Mouse (Mus musculus) limb, embryonic 11.5 days (tissue): ENCODE measurements around the gene Armh3. TPM values are rescaled to one million over a fixed set of nuclear protein-coding genes. Genes with fewer than 3 reads are reported as not detected.

ENCODE experiments used
- ATAC-seq: fragments of 200-750 bp; cut with Nextera tagmentation; 2 replicates; pipeline ENCODE4 v1.8.0; 2017; ENCODE audit warnings: low read depth; ENCODE audit not compliant: insufficient number of reproducible peaks, low FRiP score, low TSS enrichment
- DNase-seq: peaks from one replicate; pipeline ENCODE4 v3.0.0-alpha.2; 2015; ENCODE audit warnings: low spot score
- H3K27ac ChIP-seq: fragments of 300-500 bp; sonication (generic); replicated peaks from 2 replicates; pipeline ENCODE4 v1.5.1; 2014; ENCODE audit warnings: low read depth, mild to moderate bottlenecking, low read length
- H3K27me3 ChIP-seq: fragments of 300-500 bp; sonication (generic); 2 replicates; pipeline ENCODE4 v1.6.1; 2014; ENCODE audit warnings: mild to moderate bottlenecking, low read length, mixed read lengths; ENCODE audit not compliant: control insufficient read depth, insufficient read depth
- H3K36me3 ChIP-seq: fragments of 300-500 bp; sonication (generic); 2 replicates; pipeline ENCODE4 v1.6.1; 2014; ENCODE audit warnings: mild to moderate bottlenecking, low read length, moderate library complexity, mixed read lengths; ENCODE audit not compliant: control insufficient read depth, insufficient read depth
- H3K4me1 ChIP-seq: fragments of 300-500 bp; sonication (generic); 2 replicates; pipeline ENCODE4 v1.6.1; 2014; ENCODE audit warnings: low read length, mixed read lengths; ENCODE audit not compliant: control insufficient read depth, insufficient read depth
- H3K4me2 ChIP-seq: fragments of 300-500 bp; sonication (generic); 2 replicates; pipeline ENCODE4 v1.6.1; 2014; ENCODE audit warnings: low read depth, mild to moderate bottlenecking, moderate library complexity; ENCODE audit not compliant: severe bottlenecking
- H3K4me3 ChIP-seq: fragments of 300-500 bp; sonication (generic); 2 replicates; pipeline ENCODE4 v1.5.1; 2014; ENCODE audit warnings: low read depth, low read length
- H3K9ac ChIP-seq: fragments of 300-500 bp; sonication (generic); 2 replicates; pipeline ENCODE4 v1.6.1; 2014; ENCODE audit warnings: mild to moderate bottlenecking, low read length
- H3K9me3 ChIP-seq: fragments of 300-500 bp; sonication (generic); 2 replicates; pipeline ENCODE4 v1.6.1; 2016; ENCODE audit warnings: low read length; ENCODE audit not compliant: control insufficient read depth
- WGBS: fragments of 180-500 bp; shearing (Covaris S2); extraction: QIAGEN DNeasy Blood & Tissue Kit; methylation state at CpG from one replicate; pipeline ENCODE4 v1.1.7; 2014; 5-methylcytosine and 5-hydroxymethylcytosine counted together
- polyA plus RNA-seq: library from polyadenylated mRNA; unstranded; fragments of >200 nt; fragmentation: Nextera tagmentation; extraction: Ambion mirVana; gene quantifications from 2 replicates; pipeline ENCODE4 v1.2.1, GENCODE M21; 2014

Armh3 gene
- polyA plus RNA-seq, 1 experiment from 2014 or later, result 15.0 TPM

GRCm38 (mm10) chr19:45945986-45946385 lies 52.3 kb downstream of the Armh3 start:
- DNase-seq (no peak), ATAC-seq (no peak)
- Histone ChIP-seq H3K36me3 (no peaks in the 10 kb centered on the region), H3K9me3 (no peaks in the 10 kb centered on the region), H3K4me1 (no peaks in the 10 kb centered on the region), H3K27ac (no peak overlapping the region), H3K27me3 (no peaks in the 10 kb centered on the region), H3K4me3 (no peak overlapping the region), H3K9ac (no peak overlapping the region), H3K4me2 (no peak overlapping the region)
- WGBS, result 95% methylated on average over 2 of the region's 2 CpGs

DNA sequence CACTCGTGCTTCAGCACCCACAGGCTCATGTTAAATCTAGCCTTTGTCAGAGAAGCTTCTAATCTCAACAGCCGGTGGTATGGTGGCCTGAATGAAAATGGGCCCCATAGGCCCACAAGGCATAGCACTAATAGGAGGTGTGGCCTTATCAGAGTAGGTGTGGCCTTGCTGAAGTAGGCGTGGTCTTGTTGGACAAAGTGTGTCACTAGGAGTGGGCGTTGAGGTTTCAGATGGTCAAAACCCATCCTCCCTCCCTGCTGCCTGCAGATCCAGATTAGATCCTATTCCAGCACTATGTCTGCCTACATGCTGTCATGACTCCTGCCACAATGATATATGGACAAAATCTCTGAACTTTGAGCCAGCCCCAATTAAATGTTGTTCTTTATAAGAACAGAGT lies 54.5 kb downstream of the Armh3 start:
- no peak overlapping the region for H3K4me3 ChIP-seq
- ATAC-seq, result no peak
- no peaks in the 10 kb centered on the region for H3K27me3 ChIP-seq
- H3K9me3 ChIP-seq, result no peaks in the 10 kb centered on the region
- DNase-seq, result no peak
- H3K27ac ChIP-seq, result no peak overlapping the region
- 79% methylated on average over 4 of the region's 4 CpGs for WGBS
- H3K4me1 ChIP-seq, result no peaks in the 10 kb centered on the region
- H3K9ac ChIP-seq, result no peak overlapping the region
- no peaks in the 10 kb centered on the region for H3K36me3 ChIP-seq
- H3K4me2 ChIP-seq, result no peak overlapping the region

GRCm38 (mm10) chr19:45938064-45938463 lies 60.2 kb downstream of the Armh3 start:
- 38% methylated on average over 3 of the region's 3 CpGs for WGBS
- no peaks in the 10 kb centered on the region for H3K27me3 ChIP-seq
- H3K4me2 ChIP-seq, result no peak overlapping the region
- no peaks in the 10 kb centered on the region for H3K9me3 ChIP-seq
- H3K9ac ChIP-seq, result no peak overlapping the region
- no peak for ATAC-seq
- H3K27ac ChIP-seq, result no peak overlapping the region
- no peak overlapping the region for H3K4me3 ChIP-seq
- no peaks in the 10 kb centered on the region; the same call in 1 of the 2 replicates for H3K36me3 ChIP-seq
- H3K4me1 ChIP-seq, result no peaks in the 10 kb centered on the region
- no peak for DNase-seq

- no peaks in the 10 kb centered on the region for H3K9me3 ChIP-seq
- 43% methylated on average over 9 of the region's 9 CpGs for WGBS
- no peaks in the 10 kb centered on the region; the same call in 1 of the 2 replicates for H3K36me3 ChIP-seq
- no peak overlapping the region for H3K4me2 ChIP-seq
- H3K27ac ChIP-seq, result no peak overlapping the region
- H3K9ac ChIP-seq, result no peak overlapping the region
- H3K4me3 ChIP-seq, result no peak overlapping the region
- H3K4me1 ChIP-seq, result no peaks in the 10 kb centered on the region
- DNase-seq (no peak), ATAC-seq (no peak)
- no peaks in the 10 kb centered on the region for H3K27me3 ChIP-seq
Observed at GRCm38 (mm10) chr19:45937530-45937929, 60.8 kb downstream of the Armh3 start.

DNA sequence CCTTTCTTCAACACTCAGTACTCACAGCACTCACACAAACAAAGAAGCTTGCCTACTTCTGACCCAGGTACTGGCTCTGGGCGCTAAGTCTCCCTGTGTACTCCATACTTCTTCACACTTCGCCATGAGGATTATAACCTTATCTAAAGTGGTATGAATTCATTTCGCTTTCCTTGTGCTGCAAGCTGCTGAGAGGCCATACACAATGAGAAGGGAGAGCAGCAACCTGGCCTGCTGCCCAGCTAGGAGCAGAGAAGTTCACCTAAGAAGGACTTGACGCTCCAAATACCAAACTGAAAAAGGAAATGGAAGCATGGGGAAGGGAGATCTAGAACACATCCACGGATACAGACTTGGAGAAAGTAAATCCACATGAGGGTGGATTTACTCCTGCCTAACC lies 71.1 kb downstream of the Armh3 start:
- 93% methylated on average over 5 of the region's 5 CpGs for WGBS
- H3K36me3 ChIP-seq, result peaks cover 2% of the 10 kb centered on the region; the same call in 1 of the 2 replicates

GRCm38 (mm10) chr19:45926342-45926741 lies 71.9 kb downstream of the Armh3 start:
- WGBS, result 89% methylated on average over 8 of the region's 8 CpGs
- H3K27me3 ChIP-seq, result no peaks in the 10 kb centered on the region
- no peak for ATAC-seq
- H3K4me3 ChIP-seq, result no peak overlapping the region
- no peak overlapping the region for H3K9ac ChIP-seq
- H3K4me1 ChIP-seq, result no peaks in the 10 kb centered on the region
- no peak overlapping the region for H3K27ac ChIP-seq
- H3K36me3 ChIP-seq, result peaks cover 2% of the 10 kb centered on the region; the same call in 1 of the 2 replicates
- H3K4me2 ChIP-seq, result no peak overlapping the region
- DNase-seq, result no peak
- no peaks in the 10 kb centered on the region for H3K9me3 ChIP-seq

More for the DNA sequence above, 71.1 kb downstream of the Armh3 start:
- ATAC-seq (no peak), DNase-seq (no peak)
- no peaks in the 10 kb centered on the region for H3K27me3 ChIP-seq
- H3K4me3 ChIP-seq, result no peak overlapping the region
- H3K4me1 ChIP-seq, result no peaks in the 10 kb centered on the region
- H3K27ac ChIP-seq, result no peak overlapping the region
- H3K9ac ChIP-seq, result no peak overlapping the region
- no peak overlapping the region for H3K4me2 ChIP-seq
- no peaks in the 10 kb centered on the region for H3K9me3 ChIP-seq

DNA sequence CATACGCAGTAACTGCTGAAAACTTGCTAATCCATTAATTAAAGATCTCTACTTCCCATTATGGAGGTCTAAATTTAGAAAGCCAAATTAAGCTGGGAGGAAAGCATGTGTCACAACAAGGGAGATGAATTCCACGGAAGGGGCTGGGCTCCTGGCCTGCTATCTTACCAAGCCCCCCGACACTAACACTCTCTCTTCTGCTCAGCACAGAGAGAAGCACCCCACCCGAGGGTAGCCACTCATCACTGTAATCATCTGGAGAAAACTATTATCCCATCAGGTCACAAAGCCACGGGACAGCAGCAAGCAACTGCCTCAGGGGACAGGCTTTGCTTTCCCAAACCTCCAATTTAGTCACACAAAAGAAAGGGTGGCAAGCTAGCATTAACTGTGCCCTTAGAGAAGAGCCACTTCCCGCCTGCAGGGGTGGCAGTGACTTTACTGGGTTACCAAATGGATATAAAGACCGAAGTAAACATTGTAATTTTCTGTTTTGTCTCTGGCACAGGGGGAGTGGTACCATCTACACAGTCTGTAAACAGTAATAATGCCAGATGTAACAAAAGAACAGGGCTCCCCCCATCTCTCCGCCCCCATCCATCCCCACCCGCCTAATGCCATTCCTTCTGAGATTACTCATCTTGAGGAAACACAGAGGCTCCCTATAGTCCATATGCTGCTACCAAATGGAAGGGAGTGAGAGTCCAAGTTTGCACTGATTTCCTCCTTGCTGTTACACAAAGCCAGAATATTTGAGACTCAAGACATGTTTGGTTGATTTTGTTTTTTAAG lies 77.8 kb downstream of the Armh3 start:
- ATAC-seq, result no peak
- H3K4me1 ChIP-seq, result no peaks in the 10 kb centered on the region

DNA sequence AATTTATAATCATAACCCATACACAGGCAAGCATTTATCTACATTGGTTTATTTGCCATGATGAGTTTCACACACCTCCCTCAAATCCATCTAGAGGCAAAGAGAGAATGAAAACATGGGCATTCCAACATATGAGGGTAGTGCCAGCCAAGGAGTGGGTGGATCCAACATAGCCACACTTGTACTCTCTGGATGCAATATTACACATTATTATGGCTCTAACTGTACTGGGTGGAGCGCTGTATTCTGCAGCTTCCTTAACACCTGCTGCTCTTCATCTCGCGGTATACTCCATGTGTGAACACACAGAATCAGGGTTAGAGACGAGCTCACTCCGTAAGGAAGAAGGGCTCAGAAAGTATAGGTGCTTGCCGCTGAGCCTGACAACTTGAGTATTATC lies 79.9 kb downstream of the Armh3 start:
- ATAC-seq (no peak), DNase-seq (no peak)
- Histone ChIP-seq H3K4me3 (no peak overlapping the region), H3K9ac (no peak overlapping the region), H3K9me3 (no peaks in the 10 kb centered on the region), H3K27me3 (no peaks in the 10 kb centered on the region), H3K4me1 (no peaks in the 10 kb centered on the region), H3K27ac (no peak overlapping the region), H3K36me3 (peaks cover 2% of the 10 kb centered on the region; the same call in 1 of the 2 replicates), H3K4me2 (no peak overlapping the region)
- 91% methylated on average over 6 of the region's 6 CpGs for WGBS

More for the DNA sequence above, 77.8 kb downstream of the Armh3 start:
- Histone ChIP-seq H3K27ac (no peak overlapping the region), H3K27me3 (no peaks in the 10 kb centered on the region), H3K9me3 (no peaks in the 10 kb centered on the region), H3K9ac (no peak overlapping the region), H3K4me2 (no peak overlapping the region), H3K36me3 (peaks cover 2% of the 10 kb centered on the region; the same call in 1 of the 2 replicates), H3K4me3 (no peak overlapping the region)
- no peak for DNase-seq
- 72% methylated on average over 9 of the region's 9 CpGs for WGBS
